Mouse (Mus musculus): ENCODE measurements around the gene Zfp940. TPM values are rescaled to one million over a fixed set of nuclear protein-coding genes. Genes with fewer than 3 reads are reported as not detected.

Gene Zfp940
- 0.60 and 0.77 TPM in 2 replicates for polyA plus RNA-seq (2015; fragmentation: Nextera tagmentation; extraction: Ambion mirVana)

GRCm38 (mm10) chr7:29853219-29853842, at the start of gene Zfp940:
Gene Zfp940, minus strand, starts transcription at chr7:29853669.

GRCm38 (mm10) chr7:29859532-29860517, 6.4 kb upstream of the Zfp940 start, which contains the start of gene Zfp420:
Gene Zfp420, plus strand, starts transcription at chr7:29859979.

GRCm38 (mm10) chr7:29815910-29816429, 37.5 kb downstream of the Zfp940 start, which contains the start of gene Zfp790:
Gene Zfp790, plus strand, starts transcription at chr7:29816114.

GRCm38 (mm10) chr7:29783871-29784551, 69.5 kb downstream of the Zfp940 start, which contains the start of gene Zfp30:
Gene Zfp30, plus strand, starts transcription at chr7:29783998.

Other genes with a start within 250 kb of the Zfp940 start
- gene Catsperg2, start 126.6 kb downstream of the Zfp940 start, polyA plus RNA-seq (2015; fragmentation: Nextera tagmentation; extraction: Ambion mirVana), result not detected in 2 replicates
- 5.2 and 5.4 TPM in 2 replicates for gene Zfp84, start 85.1 kb downstream of the Zfp940 start, polyA plus RNA-seq (2015; fragmentation: Nextera tagmentation; extraction: Ambion mirVana)
- 2.0 and 2.4 TPM in 2 replicates for gene Zfp30, start 69.7 kb downstream of the Zfp940 start, polyA plus RNA-seq (2015; fragmentation: Nextera tagmentation; extraction: Ambion mirVana)
- 5.3 and 5.6 TPM in 2 replicates for gene Zfp790, start 37.6 kb downstream of the Zfp940 start, polyA plus RNA-seq (2015; fragmentation: Nextera tagmentation; extraction: Ambion mirVana)
- gene Zfp420, start 6.3 kb upstream of the Zfp940 start, polyA plus RNA-seq (2015; fragmentation: Nextera tagmentation; extraction: Ambion mirVana), result 2.5 and 2.8 TPM in 2 replicates
- 4.4 TPM in 2 replicates for gene Zfp27, start 52.9 kb upstream of the Zfp940 start, polyA plus RNA-seq (2015; fragmentation: Nextera tagmentation; extraction: Ambion mirVana)
- 2.4 and 2.7 TPM in 2 replicates for gene Zfp383, start 54.6 kb upstream of the Zfp940 start, polyA plus RNA-seq (2015; fragmentation: Nextera tagmentation; extraction: Ambion mirVana)
- gene Zfp74, start 100.4 kb upstream of the Zfp940 start, polyA plus RNA-seq (2015; fragmentation: Nextera tagmentation; extraction: Ambion mirVana), result 4.2 and 5.4 TPM in 2 replicates
- 9.7 and 10.7 TPM in 2 replicates for gene Zfp568, start 130.3 kb upstream of the Zfp940 start, polyA plus RNA-seq (2015; fragmentation: Nextera tagmentation; extraction: Ambion mirVana)
- 1.2 TPM in 2 replicates for gene Zfp14, start 197.7 kb upstream of the Zfp940 start, polyA plus RNA-seq (2015; fragmentation: Nextera tagmentation; extraction: Ambion mirVana)
- gene Zfp82, start 219.2 kb upstream of the Zfp940 start, polyA plus RNA-seq (2015; fragmentation: Nextera tagmentation; extraction: Ambion mirVana), result 2.1 and 2.2 TPM in 2 replicates
- gene Gm26920, start 236.7 kb upstream of the Zfp940 start, polyA plus RNA-seq (2015; fragmentation: Nextera tagmentation; extraction: Ambion mirVana), result not detected in 2 replicates
- gene Zfp566, start 236.9 kb upstream of the Zfp940 start, polyA plus RNA-seq (2015; fragmentation: Nextera tagmentation; extraction: Ambion mirVana), result 2.9 and 3.6 TPM in 2 replicates
- gene Zfp260, start 241.1 kb upstream of the Zfp940 start, polyA plus RNA-seq (2015; fragmentation: Nextera tagmentation; extraction: Ambion mirVana), result 44.4 and 53.0 TPM in 2 replicates

Measured in urinary bladder, postnatal 0 days (tissue).